Mouse (Mus musculus) G1E (cell line): ENCODE results near the gene Tet1.

ENCODE experiments used
- CTCF ChIP-seq: IDR thresholded peaks from 2 replicates; pipeline ENCODE4 v1.5.1; 2012; ENCODE audit warnings: low read depth, low read length, inconsistent platforms, mixed read lengths
- GATA1 ChIP-seq: IDR thresholded peaks from 2 replicates; pipeline ENCODE4 v1.6.1; 2012; ENCODE audit warnings: borderline replicate concordance, low read length, inconsistent platforms, mixed read lengths
- GATA2 ChIP-seq: IDR thresholded peaks from 2 replicates; pipeline ENCODE4 v1.6.1; 2012; ENCODE audit warnings: low read depth, low read length, inconsistent platforms, borderline replicate concordance
- TAL1 ChIP-seq: conservative IDR thresholded peaks from 2 replicates; pipeline ENCODE4 v1.6.1; 2012; ENCODE audit warnings: low read depth, low read length, inconsistent platforms, mixed read lengths

DNA sequence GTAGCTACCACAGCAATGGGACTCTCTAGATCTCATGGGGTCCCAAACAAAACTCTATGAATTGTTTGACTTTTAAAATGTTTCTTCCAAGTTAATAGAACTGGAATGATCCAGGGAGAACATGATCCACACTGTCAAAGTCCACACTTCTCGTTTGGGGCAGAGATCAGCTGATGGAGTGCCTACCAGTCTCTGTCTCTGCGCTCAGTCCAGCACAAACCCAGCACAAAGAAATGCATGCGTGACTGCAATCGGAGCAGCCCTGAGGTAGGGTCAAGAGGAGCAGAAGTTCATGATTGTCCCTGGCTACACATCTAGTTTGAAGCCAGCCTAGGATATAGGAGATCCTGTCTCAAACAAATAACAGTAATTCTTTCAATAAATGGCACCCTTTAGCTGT lies 85.4 kb downstream of the Tet1 start:
- TF ChIP-seq CTCF (no peak), GATA2 (no peak), GATA1 (no peak), TAL1 (no peak)
